Mouse (Mus musculus): ENCODE results near the gene Gm10197.
A peak's percentile ranks its signal among the peaks of the same experiment; 100 is the strongest.
"Not testable (repeated sequence)": the region's sequence is repeated elsewhere in the genome, so short reads cannot be mapped to it uniquely, and the experiment has no call there.

The Gm10197 gene

DNA sequence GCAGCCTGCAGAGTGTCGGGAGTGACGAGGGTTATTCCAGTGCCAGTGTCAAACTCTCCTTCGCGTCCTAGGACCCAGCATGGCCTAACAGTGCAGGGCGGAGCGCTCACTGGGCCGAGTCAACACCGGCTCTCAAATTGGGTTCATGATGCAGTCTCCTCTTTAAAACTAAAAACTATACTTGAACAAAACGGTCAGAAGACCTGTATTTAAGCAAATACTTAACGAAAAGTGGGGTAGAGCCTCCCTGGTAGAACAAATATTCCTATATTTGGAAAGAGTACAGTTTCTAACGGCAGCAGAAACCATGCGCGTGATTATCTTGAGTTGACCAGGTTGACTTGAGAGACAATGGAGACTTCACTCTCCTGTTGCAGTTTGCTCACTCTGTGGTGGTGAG lies at the start of gene Gm10197:
Gene Gm10197 (minus strand): TSS at position 101 of the 400 bp plus-strand sequence.
- no peak for DNase-seq

DNA sequence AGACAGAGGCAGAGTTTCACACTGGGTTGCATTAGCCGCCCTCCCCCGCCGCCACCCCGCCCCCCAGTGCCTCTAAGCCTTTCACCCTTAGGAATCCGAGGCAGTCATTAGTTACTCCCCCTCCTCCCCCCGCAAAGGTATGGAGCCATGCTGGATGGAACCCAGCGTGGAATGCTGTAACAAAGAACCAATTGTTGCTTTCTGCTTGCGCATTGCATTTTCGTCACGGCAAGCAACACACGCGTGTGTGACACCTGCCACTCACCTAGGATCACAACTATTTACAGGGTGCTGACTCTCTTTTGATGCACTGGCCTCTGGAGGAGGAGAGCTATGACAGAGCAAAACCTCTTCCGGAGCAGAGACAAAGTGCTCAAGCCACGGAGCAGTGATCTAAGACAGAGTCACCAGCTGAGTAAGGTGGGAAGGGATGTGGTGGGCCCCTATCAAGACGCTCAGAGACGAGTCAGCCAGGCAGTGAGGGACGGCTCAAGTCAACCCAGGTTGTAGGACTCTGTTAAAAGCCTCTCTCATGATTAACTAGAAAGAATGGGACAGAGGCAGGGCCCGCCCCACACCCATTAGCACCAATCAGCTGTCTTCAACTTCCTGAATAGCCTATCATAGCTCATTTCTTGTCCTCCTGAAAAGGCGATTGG lies 49.5 kb upstream of the Gm10197 start:
- DNase-seq: peak; percentile 85 to 89

DNA sequence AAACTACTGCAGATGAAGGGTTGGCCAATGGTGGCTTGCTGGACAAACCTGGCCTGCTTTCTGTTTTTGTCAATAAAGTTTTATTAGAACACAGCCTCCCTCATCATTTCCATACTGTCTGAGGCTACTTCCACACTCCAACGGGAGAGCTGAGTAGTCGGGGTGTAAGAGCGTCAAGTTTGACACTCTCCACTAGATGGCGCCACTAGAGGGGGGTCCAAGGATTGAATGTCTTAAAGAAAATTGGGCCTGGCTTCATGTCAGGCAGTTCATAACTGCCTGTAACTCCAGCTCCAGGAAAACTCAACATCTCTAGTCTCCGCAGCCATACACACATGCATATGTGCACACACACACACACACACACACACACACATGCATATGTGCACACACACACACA lies 48.3 kb upstream of the Gm10197 start:
- DNase-seq: peak; percentile 50 to 67

DNA sequence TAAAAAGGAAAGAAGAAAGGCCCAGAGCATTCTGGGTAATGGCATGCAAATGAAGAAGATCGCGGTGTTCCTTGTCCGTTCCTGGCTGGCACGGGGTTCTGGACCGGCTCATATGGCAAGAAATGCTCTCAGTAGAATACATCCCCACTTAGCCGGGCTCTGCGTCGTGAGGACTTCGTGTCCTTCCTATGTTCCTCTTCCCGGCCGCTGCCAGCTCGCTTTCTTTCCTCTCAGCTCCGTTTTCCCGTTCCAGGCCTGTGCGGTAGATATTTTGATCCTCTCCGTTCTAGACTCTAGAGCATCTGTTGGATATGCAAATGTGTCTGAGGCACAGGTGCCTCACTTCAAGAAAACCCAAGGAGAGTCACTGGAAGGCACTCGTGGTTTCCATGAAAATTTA lies 43.6 kb upstream of the Gm10197 start:
- no peak for DNase-seq

GRCm38 (mm10) chr19:53414650-53415049 lies 43.1 kb upstream of the Gm10197 start:
- no peak for DNase-seq

- peak in 1 of 2 experiments; percentile 21 for DNase-seq
These were observed 42.2 kb upstream of the Gm10197 start for GRCm38 (mm10) chr19:53413617-53414380.

DNA sequence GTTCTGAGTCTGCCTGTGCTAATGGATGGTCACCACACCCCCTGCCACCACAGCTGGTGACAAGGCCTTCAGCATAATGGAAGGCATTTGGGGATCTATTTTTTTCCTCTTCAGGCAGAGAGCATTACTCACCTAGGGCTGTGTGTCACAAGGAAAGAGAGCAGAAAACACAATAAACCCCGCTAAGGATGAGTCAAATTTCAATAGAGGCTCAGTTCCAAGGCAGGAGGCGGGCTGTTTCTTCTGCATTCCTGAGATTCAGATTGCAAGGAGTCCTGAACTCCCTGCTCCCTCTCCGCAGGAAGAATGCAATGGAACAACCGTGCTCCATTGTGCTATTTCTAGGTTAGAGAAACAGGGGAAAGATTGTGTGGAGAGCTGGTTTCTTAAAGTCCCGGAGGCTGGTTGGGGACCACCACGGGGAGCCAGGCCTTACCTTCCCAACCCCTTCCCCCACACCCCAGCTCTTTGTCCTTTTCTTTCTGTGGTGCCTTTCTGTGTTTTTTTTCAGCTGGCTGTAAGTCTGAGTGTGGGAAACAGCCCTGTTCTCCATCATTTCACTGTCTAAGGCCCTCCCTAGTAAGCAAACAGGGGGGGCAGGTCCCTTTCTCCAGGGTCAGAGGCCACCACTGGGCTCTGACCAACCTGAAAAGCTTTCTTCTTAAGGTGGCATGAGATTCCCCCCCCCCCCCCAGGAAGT lies 40.7 kb upstream of the Gm10197 start:
- no peak for DNase-seq

DNA sequence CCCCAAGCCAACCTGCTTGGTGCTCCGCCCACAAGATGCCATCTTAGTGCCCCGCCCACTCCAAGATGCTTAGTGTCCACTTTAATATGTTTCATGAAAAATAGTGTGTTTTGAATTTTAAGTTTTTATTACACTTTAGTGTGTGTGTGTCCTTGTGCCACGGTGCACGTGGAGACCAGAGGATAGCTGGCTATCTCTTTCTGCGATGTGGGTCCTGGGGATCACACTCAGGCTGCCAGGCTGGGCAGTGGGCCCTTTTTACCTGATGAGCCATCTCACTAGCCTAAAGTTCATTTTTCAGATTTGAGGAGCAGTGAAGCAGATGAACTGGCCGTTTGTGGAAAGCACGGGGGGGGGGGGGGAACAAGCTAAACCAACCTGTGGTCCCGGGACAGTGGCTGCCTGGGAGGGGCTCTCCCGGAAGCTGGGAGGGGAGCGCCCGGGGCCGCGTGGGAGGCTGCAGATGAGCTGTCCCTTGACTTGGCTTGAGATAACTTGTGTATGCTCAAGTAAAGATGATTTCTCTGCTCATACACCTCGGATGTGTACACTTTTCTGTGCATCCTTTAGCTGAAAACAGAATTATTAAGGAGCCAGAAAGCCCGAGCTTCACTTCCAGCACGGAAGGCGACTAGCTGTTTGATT lies 38.2 kb upstream of the Gm10197 start:
- no peak for DNase-seq

DNA sequence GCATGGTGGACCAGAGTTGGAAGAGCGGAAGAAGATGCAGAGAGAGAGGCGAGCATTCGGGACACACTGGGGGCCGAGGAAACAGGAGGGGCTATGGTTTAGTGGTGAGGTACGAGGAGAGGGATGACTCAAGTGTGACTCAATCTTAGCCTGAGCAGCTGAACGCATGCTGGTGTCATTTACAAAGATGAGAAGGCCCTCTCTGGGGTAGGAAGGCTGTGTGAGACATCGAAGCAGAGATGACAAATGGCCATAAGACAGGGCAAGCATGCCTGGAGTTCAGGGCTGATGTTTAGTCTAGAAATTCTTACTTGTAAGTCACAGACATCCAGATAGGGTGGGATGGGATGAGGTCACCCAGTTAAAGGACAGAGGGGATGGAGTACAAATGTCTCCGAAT lies 36.8 kb upstream of the Gm10197 start:
- DNase-seq: no peak

DNA sequence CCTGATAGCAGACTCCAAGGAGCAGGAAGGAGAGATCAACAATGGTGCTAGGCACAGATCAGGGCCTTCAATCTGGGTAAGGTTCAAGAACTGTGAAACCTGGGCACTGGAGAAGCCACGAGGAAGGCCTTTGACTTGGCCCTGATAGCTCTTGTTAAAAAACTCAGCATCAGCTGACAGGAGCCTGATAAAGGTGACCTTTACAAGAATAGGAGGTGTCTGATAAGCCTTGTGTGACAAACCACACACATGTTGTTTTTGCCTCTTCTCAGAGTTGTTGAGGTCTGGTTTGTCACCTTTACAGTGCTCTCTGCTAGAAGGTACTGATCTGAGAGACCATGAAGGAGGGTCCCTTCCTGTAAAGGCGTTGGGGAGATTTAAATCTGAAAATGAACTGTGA lies 35.8 kb upstream of the Gm10197 start:
- no peak for DNase-seq

- no peak for DNase-seq
These were observed 34.2 kb upstream of the Gm10197 start for GRCm38 (mm10) chr19:53405810-53406209.

GRCm38 (mm10) chr19:53404837-53405356 lies 33.3 kb upstream of the Gm10197 start:
- DNase-seq: no peak

DNA sequence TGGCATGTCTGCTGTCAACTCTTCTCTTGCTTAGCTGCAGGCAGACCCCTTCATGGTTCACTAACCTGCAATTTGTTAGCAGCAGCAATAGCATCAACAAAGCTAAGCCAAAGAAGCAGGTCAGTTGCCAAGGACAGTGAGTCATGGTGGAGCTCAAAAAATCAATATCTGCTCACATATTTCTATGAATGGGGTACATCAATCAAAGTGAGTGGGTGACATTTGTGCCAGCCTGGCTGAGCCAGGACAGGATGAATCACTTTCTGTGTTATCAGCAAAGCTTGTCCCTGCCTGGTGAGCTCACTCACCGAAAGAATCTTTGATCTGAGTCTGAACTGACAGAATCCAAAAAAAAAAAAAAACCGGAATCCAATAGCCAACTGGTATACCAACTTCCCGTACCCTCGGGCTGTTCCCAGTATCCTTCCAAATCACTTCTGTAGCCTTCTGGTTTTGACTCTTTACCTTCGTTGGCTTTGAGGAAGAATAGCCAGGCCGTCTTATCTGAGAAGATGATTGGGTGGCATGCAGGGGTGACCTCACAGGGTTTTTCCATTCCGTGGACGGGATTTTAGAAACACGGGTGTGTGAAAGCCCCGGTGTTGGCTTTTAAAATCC lies 32.8 kb upstream of the Gm10197 start:
- no peak for DNase-seq

DNA sequence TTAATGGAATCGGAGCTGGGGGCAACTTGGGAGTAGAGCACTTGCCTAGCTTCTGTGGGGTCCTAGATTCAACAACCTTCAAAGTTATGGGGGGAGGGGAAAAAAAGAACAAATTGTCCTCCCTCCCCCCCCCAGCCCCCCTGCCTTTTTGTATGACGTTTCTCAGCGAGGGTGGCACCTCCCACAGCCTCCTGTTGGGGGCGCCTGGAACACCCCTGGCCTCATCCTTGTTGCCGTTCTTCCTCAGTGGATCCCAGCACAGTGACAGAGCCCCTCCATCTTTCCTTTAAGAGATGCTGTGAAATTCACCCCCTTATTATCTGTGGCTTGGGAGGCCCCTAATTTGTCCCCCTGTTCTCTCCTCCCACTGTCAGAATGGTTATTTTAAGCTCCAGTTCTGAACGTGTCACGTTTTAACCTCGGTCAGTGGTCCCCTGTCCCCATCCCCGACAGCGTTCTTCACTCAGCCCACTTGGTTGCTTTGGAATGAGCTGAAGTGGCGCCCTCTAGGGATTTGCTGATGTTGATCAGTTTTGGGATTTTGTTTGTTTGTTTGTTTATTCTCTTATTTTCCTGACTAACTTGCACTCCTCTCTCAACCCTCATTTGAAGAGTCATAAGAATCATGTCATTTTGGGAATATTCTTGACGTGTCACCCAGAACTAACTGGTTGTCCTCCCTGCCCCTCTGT lies 31.3 kb upstream of the Gm10197 start:
- DNase-seq: no peak

DNA sequence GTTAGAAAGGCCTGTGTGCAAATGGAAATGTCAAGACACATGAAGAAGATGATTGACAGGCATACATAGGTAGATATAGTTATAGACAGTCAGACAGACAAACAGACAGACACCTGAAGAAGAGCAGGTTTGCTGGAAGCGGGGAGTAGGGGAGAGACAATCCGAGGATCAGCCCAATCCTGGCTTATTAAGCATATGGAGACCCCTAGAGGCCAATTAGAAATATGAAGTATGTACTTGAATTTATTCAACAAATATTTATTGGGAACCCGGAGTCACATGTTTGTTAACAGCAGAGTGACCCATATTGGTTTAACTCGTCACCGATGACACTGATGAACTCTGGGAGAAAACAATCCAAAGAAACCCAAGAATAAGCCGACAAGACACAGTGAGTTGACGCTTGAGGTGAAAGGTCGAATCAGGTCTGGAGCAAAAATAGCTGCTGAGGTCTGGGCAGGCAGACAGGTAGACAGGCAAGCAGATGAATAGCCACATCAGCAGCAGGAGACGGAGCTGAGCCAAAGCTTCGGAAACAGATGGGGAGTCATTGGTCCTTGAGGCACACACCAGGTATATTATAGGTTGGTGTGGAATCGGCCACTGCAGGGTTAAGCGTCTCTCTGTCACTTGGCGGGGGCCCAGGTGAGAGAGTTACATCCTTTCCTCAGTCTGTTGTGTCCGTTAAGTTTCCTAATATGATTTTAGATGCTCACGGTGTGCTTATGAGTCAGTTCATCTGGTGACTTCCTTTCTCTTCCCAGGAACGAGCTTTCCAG lies 29.0 kb upstream of the Gm10197 start:
- no peak for DNase-seq

GRCm38 (mm10) chr19:53399213-53399612 lies 27.6 kb upstream of the Gm10197 start:
- DNase-seq: no peak

DNA sequence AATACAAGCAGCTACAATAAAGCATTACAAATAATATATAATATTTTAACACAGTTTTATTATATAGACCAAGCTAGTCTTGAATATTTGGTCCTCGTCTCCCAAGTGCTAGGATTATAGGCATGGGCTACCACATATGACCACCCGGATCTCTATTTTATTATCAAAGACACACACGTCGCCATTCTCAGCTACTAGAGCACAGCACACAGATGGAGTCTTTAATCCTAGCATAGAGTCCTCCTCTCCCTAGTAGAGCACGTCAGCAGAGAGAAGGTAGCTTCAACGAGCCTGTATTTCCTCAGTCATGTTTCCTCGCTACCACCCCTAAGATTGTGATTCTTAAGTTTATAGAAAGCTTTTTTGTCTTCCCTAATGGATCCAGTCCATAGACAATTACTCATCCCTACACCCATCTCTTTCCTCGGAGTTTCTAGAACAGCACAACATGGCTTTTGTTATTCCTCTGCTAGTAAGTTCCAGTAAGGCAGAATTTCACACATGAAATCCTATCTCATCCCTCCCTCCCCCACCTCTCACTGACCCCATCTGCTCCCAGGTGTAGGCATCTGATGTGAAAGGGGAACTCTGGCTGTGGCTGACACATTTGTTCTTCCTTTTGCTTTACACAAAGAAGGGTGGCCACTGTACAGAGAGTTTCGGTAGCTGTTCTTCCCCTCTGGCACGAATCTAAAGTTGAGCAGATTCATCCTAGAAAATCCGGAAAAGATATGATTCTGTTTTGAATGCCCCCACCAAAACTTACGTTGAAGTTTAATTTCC lies 26.1 kb upstream of the Gm10197 start:
- no peak for DNase-seq

DNA sequence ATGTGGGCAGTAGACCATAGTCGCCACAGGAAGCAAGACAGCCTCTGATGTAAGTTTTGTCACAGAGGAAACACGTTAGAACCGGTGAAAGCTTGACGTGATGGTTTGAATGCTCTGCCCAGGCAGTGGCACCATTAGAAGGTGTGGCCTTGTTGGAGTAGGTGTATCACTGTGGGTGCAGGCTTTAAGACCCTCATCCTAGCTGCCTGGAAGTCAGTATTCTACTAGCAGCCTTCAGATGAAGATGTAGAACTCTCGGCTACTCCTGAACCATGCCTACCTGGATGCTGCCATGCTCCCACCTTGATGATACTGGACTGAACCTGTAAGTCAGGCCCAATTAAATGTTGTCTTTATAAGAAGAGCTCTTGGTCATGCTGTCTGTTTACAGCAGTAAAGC lies 24.2 kb upstream of the Gm10197 start:
- DNase-seq: not testable (repeated sequence)

DNA sequence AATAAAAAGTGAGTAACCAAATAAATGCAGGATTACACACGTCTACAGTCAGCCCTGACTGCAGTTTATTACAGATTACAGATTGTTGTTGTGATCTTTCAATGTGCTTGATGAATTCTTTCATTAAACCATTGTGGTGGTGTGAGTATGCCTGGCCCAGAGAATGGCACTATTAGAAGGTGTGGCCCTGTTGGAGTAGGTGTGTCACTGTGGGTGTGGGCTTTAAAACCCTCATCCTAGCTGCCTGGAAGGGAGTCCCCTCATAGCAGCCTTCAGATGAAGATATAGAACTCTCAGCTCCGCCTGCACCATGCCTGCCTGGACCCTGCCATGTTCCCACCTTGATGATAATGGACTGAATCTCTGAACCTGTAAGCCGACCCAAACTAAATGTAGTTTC lies 23.4 kb upstream of the Gm10197 start:
- DNase-seq: not testable (repeated sequence)

DNA sequence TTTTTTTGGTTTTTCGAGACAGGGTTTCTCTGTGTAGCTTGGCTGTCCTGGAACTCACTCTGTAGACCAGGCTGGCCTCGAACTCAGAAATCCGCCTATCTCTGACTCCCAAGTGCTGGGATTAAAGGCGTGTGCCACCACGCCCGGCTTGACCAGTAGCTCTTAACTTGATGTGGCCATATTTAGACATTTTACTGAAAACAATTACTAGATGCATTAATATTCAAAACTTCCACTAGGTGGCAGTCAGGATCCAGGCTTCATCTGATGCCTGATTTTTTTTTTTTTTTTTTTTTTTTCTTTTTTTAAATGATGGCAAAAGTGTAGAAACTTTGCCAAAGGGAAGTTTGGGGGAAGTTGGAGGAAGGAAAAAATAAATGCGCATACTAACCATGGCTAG lies 23.0 kb upstream of the Gm10197 start:
- peak; percentile 45 to 48 for DNase-seq
